Mouse (Mus musculus) CD4-positive, CD25-positive, alpha-beta regulatory T cell, adult 4 months (primary cell): ENCODE measurements around the gene Tnk1. TPM values are rescaled to one million over a fixed set of nuclear protein-coding genes. Genes with fewer than 3 reads are reported as not detected.
"Not testable (repeated sequence)": the region's sequence is repeated elsewhere in the genome, so short reads cannot be mapped to it uniquely, and the experiment has no call there.

Source experiments
- ATAC-seq: one replicate; pipeline ENCODE4 v1.8.0; 2017
- polyA plus RNA-seq, 2 experiments: library from polyadenylated mRNA; unstranded; fragments of 100-300 nt; shearing (Covaris generic); gene quantifications; one replicate each; pipeline ENCODE4 v1.2.1; 2017

Gene Tnk1
- polyA plus RNA-seq, 2 experiments from 2014 or later = not detected

GRCm38 (mm10) chr11:69878399-69878798 lies 19.9 kb upstream of the Tnk1 start:
- no peak for ATAC-seq

- ATAC-seq = no peak
These were observed 19.3 kb upstream of the Tnk1 start, which contains the start of gene Tmem95 for GRCm38 (mm10) chr11:69877878-69878277. Tmem95 (minus strand) TSS chr11:69878018.

- peak; percentile 56 for ATAC-seq
These were observed 18.3 kb upstream of the Tnk1 start for GRCm38 (mm10) chr11:69876867-69877266.

- peak; percentile 38 for ATAC-seq
These were observed 17.7 kb upstream of the Tnk1 start for GRCm38 (mm10) chr11:69876186-69876585.

GRCm38 (mm10) chr11:69872451-69872850 lies 13.9 kb upstream of the Tnk1 start:
- no peak for ATAC-seq

- no peak for ATAC-seq
These were observed 13.3 kb upstream of the Tnk1 start for GRCm38 (mm10) chr11:69871822-69872221.

- no peak for ATAC-seq
These were observed 11.9 kb upstream of the Tnk1 start for GRCm38 (mm10) chr11:69870289-69871069.

GRCm38 (mm10) chr11:69867335-69867734 lies 8.8 kb upstream of the Tnk1 start:
- ATAC-seq = no peak

GRCm38 (mm10) chr11:69865561-69865960 lies 7.0 kb upstream of the Tnk1 start:
- no peak for ATAC-seq

GRCm38 (mm10) chr11:69864138-69864860 lies 5.8 kb upstream of the Tnk1 start:
- no peak for ATAC-seq

GRCm38 (mm10) chr11:69863729-69864128 lies 5.2 kb upstream of the Tnk1 start:
- not testable (repeated sequence) for ATAC-seq

GRCm38 (mm10) chr11:69855347-69855746 lies 3.2 kb downstream of the Tnk1 start:
- ATAC-seq = no peak

GRCm38 (mm10) chr11:69854680-69855079 lies 3.9 kb downstream of the Tnk1 start:
- ATAC-seq = no peak

- no peak for ATAC-seq
These were observed 4.5 kb downstream of the Tnk1 start for GRCm38 (mm10) chr11:69853994-69854393.

GRCm38 (mm10) chr11:69850754-69851153 lies 7.8 kb downstream of the Tnk1 start:
- ATAC-seq = no peak

GRCm38 (mm10) chr11:69849884-69850283 lies 8.6 kb downstream of the Tnk1 start:
- no peak for ATAC-seq

GRCm38 (mm10) chr11:69849128-69849527 lies 9.4 kb downstream of the Tnk1 start:
- ATAC-seq = no peak

GRCm38 (mm10) chr11:69848021-69848420 lies 10.5 kb downstream of the Tnk1 start:
- ATAC-seq = no peak

GRCm38 (mm10) chr11:69846738-69847688 lies 11.5 kb downstream of the Tnk1 start:
- ATAC-seq = peak; percentile 71

GRCm38 (mm10) chr11:69846198-69846680 lies 12.3 kb downstream of the Tnk1 start, which contains the start of gene Plscr3:
Plscr3 (plus strand) TSS chr11:69846376.
- ATAC-seq = peak; percentile 81

GRCm38 (mm10) chr11:69838714-69839104 lies 19.8 kb downstream of the Tnk1 start:
- peak; percentile 13 for ATAC-seq

- peak; percentile 90 for ATAC-seq
These were observed 20.4 kb downstream of the Tnk1 start, which contains the start of gene Tmem256 for GRCm38 (mm10) chr11:69837952-69838713. Tmem256 (plus strand) TSS chr11:69838514.
